Mouse (Mus musculus) midbrain, embryonic 15.5 days (tissue): ENCODE measurements at regions not wholly inside any gene's neighbourhood (a gene's known extent, or its start where the extent isn't known, plus 50 kb on each side); places are given as distances from the start of the nearest gene placed in this dataset.

Source experiments
- ATAC-seq: fragments of 200-750 bp; cut with Nextera tagmentation; replicated peaks from 2 replicates; pipeline ENCODE4 v1.8.0; 2017; ENCODE audit warnings: moderate TSS enrichment
- H3K27ac ChIP-seq: fragments of 300-500 bp; sonication (generic); 2 replicates; pipeline ENCODE4 v1.5.1; 2015; ENCODE audit warnings: mild to moderate bottlenecking, inconsistent platforms
- H3K27me3 ChIP-seq: fragments of 300-500 bp; sonication (generic); replicated peaks from 2 replicates; pipeline ENCODE4 v1.6.1; 2015; ENCODE audit warnings: inconsistent platforms
- H3K36me3 ChIP-seq: fragments of 300-500 bp; sonication (generic); replicated peaks from 2 replicates; pipeline ENCODE4 v1.6.1; 2015; ENCODE audit warnings: inconsistent platforms
- H3K4me1 ChIP-seq: fragments of 300-500 bp; sonication (generic); 2 replicates; pipeline ENCODE4 v1.6.1; 2015; ENCODE audit warnings: inconsistent platforms
- H3K4me2 ChIP-seq: fragments of 300-500 bp; sonication (generic); 2 replicates; pipeline ENCODE4 v1.6.1; 2015; ENCODE audit warnings: inconsistent platforms, mild to moderate bottlenecking, moderate library complexity
- H3K4me3 ChIP-seq: fragments of 300-500 bp; sonication (generic); 2 replicates; pipeline ENCODE4 v1.5.1; 2015; ENCODE audit warnings: mild to moderate bottlenecking, inconsistent platforms
- H3K9ac ChIP-seq: fragments of 300-500 bp; sonication (generic); 2 replicates; pipeline ENCODE4 v1.6.1; 2015; ENCODE audit warnings: mild to moderate bottlenecking, inconsistent platforms
- H3K9me3 ChIP-seq: fragments of 300-500 bp; sonication (generic); 2 replicates; pipeline ENCODE4 v1.6.1; 2016; ENCODE audit warnings: inconsistent platforms
- WGBS: fragments of 180-500 bp; shearing (Covaris S2); methylation state at CpG from one replicate; pipeline ENCODE4 v1.1.7; 2015; ENCODE audit warnings: mixed read lengths; 5-methylcytosine and 5-hydroxymethylcytosine counted together

DNA sequence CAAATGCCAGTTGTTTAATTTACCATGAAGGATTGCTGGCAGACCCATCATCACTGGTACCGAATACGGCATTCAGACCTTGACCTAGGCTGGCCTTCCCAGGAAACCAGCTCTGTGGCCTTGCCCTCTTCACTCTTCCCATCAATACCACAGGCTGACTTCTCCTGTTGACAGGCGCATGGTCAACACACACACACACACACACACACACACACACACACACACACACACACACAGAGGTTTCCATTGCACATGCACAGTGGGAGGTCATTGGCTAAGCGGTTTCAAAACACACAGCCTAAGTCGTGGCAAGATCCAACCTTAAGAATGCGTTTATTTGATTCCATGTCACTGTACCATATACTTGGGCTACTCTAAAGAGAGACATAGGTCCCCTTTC is 298.7 kb upstream of the Klf3 start:
- H3K27me3 ChIP-seq, result no peaks in the 10 kb centered on the region; the same call in 1 of the 2 replicates
- no peak overlapping the region for H3K4me3 ChIP-seq
- no peak overlapping the region for H3K4me2 ChIP-seq
- no peak overlapping the region for H3K9ac ChIP-seq
- 43% methylated on average over 6 of the region's 6 CpGs for WGBS
- no peak for ATAC-seq
- H3K9me3 ChIP-seq, result no peaks in the 10 kb centered on the region
- H3K36me3 ChIP-seq, result no peaks in the 10 kb centered on the region
- H3K4me1 ChIP-seq, result peaks cover 16% of the 10 kb centered on the region
- no peak overlapping the region for H3K27ac ChIP-seq

DNA sequence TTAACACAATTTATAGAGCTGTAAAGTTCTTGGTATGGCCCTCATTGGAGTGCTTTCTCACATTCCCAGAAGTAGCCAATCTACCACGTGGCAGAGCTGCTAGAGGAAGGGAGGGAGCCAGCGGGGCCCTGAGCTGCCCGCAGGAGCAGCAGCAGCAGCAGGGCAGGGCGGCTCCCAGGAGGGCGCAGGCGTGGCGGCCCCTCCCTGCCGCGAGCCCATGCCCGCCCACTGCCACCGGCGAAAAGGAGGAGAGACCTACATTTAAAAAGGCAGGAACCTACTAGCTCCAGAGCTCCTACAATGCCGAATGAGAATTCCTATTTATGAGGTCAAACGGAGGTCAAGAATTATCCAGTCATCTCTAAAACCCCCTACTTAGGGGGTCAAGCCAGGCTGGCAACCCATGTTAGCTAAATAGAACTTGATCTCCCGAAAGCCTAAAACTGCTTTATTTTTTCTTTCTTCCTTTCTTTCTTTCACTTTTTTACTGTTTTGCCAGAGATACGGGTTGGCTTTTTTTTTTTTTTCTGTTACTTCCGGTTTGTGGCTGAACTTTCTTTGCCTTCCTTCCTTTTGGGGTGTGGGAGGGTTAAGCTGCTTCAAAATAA is 297.9 kb upstream of the Klf3 start:
- H3K4me2 ChIP-seq, result peak overlapping the region; percentile 71
- H3K9ac ChIP-seq, result peak overlapping the region; percentile 14
- H3K9me3 ChIP-seq, result no peaks in the 10 kb centered on the region
- H3K36me3 ChIP-seq, result no peaks in the 10 kb centered on the region
- no peaks in the 10 kb centered on the region; the same call in 1 of the 2 replicates for H3K27me3 ChIP-seq
- no peak overlapping the region for H3K27ac ChIP-seq
- ATAC-seq, result peak; percentile 57
- H3K4me1 ChIP-seq, result peaks cover 16% of the 10 kb centered on the region
- 1% methylated on average over 17 of the region's 17 CpGs for WGBS
- peak overlapping the region; percentile 37 for H3K4me3 ChIP-seq

- 3% methylated on average over 15 of the region's 15 CpGs for WGBS
- H3K4me3 ChIP-seq, result peak overlapping the region; percentile 37
- H3K9me3 ChIP-seq, result no peaks in the 10 kb centered on the region
- H3K9ac ChIP-seq, result peak overlapping the region; percentile 15; the same call in 1 of the 2 replicates
- peaks cover 16% of the 10 kb centered on the region for H3K4me1 ChIP-seq
- H3K36me3 ChIP-seq, result no peaks in the 10 kb centered on the region
- H3K27me3 ChIP-seq, result no peaks in the 10 kb centered on the region; the same call in 1 of the 2 replicates
- H3K4me2 ChIP-seq, result peak overlapping the region; percentile 71
- H3K27ac ChIP-seq, result no peak overlapping the region
- peak; percentile 77 for ATAC-seq
Measured at GRCm38 (mm10) chr5:64505835-64506600, 297.2 kb upstream of the Klf3 start.

GRCm38 (mm10) chr5:64508565-64508964 is 294.6 kb upstream of the Klf3 start:
- H3K27me3 ChIP-seq, result no peaks in the 10 kb centered on the region; the same call in 1 of the 2 replicates

GRCm38 (mm10) chr5:64513155-64513945 is 289.8 kb upstream of the Klf3 start:
- H3K4me3 ChIP-seq, result no peak overlapping the region
- H3K9ac ChIP-seq, result no peak overlapping the region
- ATAC-seq, result no peak
- no peaks in the 10 kb centered on the region for H3K36me3 ChIP-seq
- H3K4me1 ChIP-seq, result no peaks in the 10 kb centered on the region
- H3K27me3 ChIP-seq, result no peaks in the 10 kb centered on the region
- H3K4me2 ChIP-seq, result no peak overlapping the region
- H3K27ac ChIP-seq, result no peak overlapping the region
- no peaks in the 10 kb centered on the region for H3K9me3 ChIP-seq
- WGBS, result 80% methylated on average over 20 of the region's 20 CpGs

More at GRCm38 (mm10) chr5:64508565-64508964, 294.6 kb upstream of the Klf3 start:
- no peaks in the 10 kb centered on the region for H3K9me3 ChIP-seq
- WGBS, result 82% methylated on average over 2 of the region's 2 CpGs
- no peak overlapping the region for H3K4me3 ChIP-seq
- no peak for ATAC-seq
- no peak overlapping the region for H3K9ac ChIP-seq
- no peaks in the 10 kb centered on the region for H3K36me3 ChIP-seq
- H3K4me2 ChIP-seq, result no peak overlapping the region
- H3K27ac ChIP-seq, result no peak overlapping the region
- peaks cover 16% of the 10 kb centered on the region for H3K4me1 ChIP-seq

GRCm38 (mm10) chr5:64516115-64516665 is 287.0 kb upstream of the Klf3 start:
- H3K27me3 ChIP-seq, result no peaks in the 10 kb centered on the region
- no peak overlapping the region for H3K27ac ChIP-seq
- H3K4me1 ChIP-seq, result no peaks in the 10 kb centered on the region
- H3K9me3 ChIP-seq, result no peaks in the 10 kb centered on the region
- no peak overlapping the region for H3K4me3 ChIP-seq
- 91% methylated on average over 13 of the region's 13 CpGs for WGBS
- no peak overlapping the region for H3K9ac ChIP-seq
- no peak for ATAC-seq
- no peak overlapping the region for H3K4me2 ChIP-seq
- no peaks in the 10 kb centered on the region for H3K36me3 ChIP-seq

DNA sequence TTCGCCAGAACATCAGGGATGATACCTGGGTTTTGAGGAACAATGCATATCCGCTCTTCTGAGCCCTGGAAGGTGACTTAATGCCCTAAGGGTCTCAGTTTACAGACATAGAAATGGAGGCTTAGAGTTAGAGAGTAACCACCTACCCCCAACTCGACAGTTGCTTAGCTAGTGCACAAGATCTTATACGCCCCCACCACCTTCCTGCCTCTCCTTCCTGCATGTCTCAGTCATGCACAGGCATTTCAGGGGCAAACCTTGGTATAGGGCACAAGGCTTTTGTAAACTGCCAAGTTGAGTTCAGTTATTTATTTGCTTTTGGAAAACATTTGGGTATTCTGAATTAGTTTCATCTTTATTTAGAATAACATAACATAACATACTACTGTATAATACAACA is 285.9 kb upstream of the Klf3 start:
- H3K4me2 ChIP-seq, result no peak overlapping the region
- no peaks in the 10 kb centered on the region for H3K4me1 ChIP-seq
- no peak overlapping the region for H3K9ac ChIP-seq
- no peak overlapping the region for H3K4me3 ChIP-seq
- no peaks in the 10 kb centered on the region for H3K36me3 ChIP-seq
- H3K9me3 ChIP-seq, result no peaks in the 10 kb centered on the region
- H3K27me3 ChIP-seq, result no peaks in the 10 kb centered on the region
- ATAC-seq, result no peak
- no peak overlapping the region for H3K27ac ChIP-seq
- WGBS, result 85% methylated on average over 4 of the region's 4 CpGs

DNA sequence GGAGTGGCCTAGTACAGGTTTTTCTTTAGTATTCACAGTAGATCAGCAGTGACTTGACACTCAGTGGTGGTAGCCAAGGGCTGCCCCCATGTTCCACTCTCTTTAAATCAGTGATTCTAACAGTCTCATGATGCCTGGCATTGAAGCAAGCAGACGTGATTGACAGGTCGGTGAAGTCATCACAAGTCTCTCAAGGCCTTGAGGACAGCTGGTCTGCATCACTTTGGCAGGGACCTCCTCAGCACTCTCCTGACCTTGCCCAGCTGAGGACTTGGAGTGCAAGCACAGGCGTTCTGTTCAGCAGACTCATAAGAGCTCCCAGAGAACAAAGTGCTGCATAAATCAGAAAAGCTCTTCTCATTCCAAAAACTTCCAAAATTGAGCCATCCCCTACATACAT is 285.4 kb upstream of the Klf3 start:
- 63% methylated on average over 3 of the region's 3 CpGs for WGBS
- Histone ChIP-seq H3K9me3 (no peaks in the 10 kb centered on the region), H3K4me3 (no peak overlapping the region), H3K36me3 (no peaks in the 10 kb centered on the region), H3K27ac (no peak overlapping the region), H3K4me2 (no peak overlapping the region), H3K4me1 (no peaks in the 10 kb centered on the region), H3K9ac (no peak overlapping the region), H3K27me3 (no peaks in the 10 kb centered on the region)
- no peak for ATAC-seq

DNA sequence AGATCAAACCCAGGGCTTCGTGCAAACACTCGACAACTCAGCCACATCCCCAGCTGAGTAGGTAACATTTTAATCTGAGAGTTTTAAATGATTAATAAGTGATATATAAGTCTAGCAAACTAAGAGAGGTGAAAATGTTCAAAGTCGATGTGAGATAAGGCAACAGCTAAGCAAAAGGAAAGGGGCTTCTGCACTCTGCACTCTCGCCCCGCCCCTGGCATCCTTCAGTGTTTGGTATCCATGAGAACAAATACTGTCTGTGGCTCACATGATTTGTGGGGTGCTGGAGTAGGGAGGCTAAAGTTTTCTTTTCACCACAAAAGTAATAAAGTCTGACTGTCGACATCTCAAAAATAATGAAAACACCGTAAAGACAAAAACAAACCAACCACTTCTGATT is 284.2 kb upstream of the Klf3 start:
- H3K4me2 ChIP-seq, result no peak overlapping the region
- WGBS, result 89% methylated on average over 7 of the region's 7 CpGs
- no peaks in the 10 kb centered on the region for H3K27me3 ChIP-seq
- H3K9ac ChIP-seq, result no peak overlapping the region
- no peaks in the 10 kb centered on the region for H3K9me3 ChIP-seq
- no peaks in the 10 kb centered on the region for H3K4me1 ChIP-seq
- no peak overlapping the region for H3K4me3 ChIP-seq
- no peak for ATAC-seq
- H3K36me3 ChIP-seq, result no peaks in the 10 kb centered on the region
- no peak overlapping the region for H3K27ac ChIP-seq

DNA sequence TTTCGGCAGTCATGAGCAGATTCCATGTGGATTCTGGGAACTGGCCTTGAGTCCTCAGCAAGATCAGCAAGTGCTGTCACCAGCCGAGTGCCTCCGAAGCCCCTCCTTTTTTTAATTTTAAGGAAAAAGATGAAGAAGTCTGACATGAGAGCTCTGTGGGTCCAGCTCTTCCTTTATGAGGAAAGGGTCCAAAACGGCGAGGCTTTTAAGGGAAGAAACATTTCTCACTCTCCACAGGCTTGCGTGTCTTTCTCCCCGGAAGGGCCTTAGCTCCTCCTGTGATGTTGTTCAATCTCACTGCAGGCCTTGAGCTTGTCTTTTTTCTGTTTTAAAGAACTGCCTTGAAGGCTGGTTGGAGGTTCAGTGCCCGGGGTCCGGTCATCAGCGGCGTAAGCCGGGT is 283.5 kb upstream of the Klf3 start:
- Histone ChIP-seq H3K9me3 (no peaks in the 10 kb centered on the region), H3K4me3 (no peak overlapping the region), H3K36me3 (no peaks in the 10 kb centered on the region), H3K27ac (no peak overlapping the region), H3K9ac (no peak overlapping the region), H3K27me3 (no peaks in the 10 kb centered on the region), H3K4me1 (no peaks in the 10 kb centered on the region), H3K4me2 (no peak overlapping the region)
- no peak for ATAC-seq
- WGBS, result 86% methylated on average over 12 of the region's 12 CpGs

GRCm38 (mm10) chr5:64521401-64521800 is 281.8 kb upstream of the Klf3 start:
- no peak overlapping the region for H3K9ac ChIP-seq
- H3K27ac ChIP-seq, result no peak overlapping the region
- H3K4me2 ChIP-seq, result no peak overlapping the region
- WGBS, result 76% methylated on average over 6 of the region's 6 CpGs
- no peaks in the 10 kb centered on the region for H3K36me3 ChIP-seq
- H3K4me3 ChIP-seq, result no peak overlapping the region
- H3K9me3 ChIP-seq, result no peaks in the 10 kb centered on the region
- H3K27me3 ChIP-seq, result no peaks in the 10 kb centered on the region
- no peak for ATAC-seq
- no peaks in the 10 kb centered on the region for H3K4me1 ChIP-seq

DNA sequence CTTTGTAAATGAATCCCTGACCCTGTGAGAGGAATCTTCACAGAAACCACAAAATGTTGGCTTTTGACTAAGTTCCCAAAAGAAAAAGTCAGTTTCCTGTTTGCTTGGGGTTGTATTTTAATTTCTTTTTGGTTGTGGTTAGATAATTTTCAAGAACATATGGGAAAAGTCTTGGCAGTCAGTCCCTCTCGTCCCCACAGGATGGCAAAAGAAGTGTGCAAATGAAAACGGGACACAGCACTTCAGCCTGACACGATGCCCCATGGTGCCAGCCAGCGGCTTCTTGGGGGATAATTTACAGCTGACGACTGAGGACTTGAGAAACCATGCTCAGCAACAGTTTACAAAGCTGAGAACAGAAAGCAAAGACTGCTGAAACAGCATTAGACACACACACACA is 281.2 kb upstream of the Klf3 start:
- WGBS, result 45% methylated on average over 5 of the region's 5 CpGs
- no peak for ATAC-seq

More for the DNA sequence above, 281.2 kb upstream of the Klf3 start:
- Histone ChIP-seq H3K4me2 (no peak overlapping the region), H3K9me3 (no peaks in the 10 kb centered on the region), H3K4me1 (no peaks in the 10 kb centered on the region), H3K27ac (no peak overlapping the region), H3K4me3 (no peak overlapping the region), H3K27me3 (no peaks in the 10 kb centered on the region), H3K9ac (no peak overlapping the region), H3K36me3 (no peaks in the 10 kb centered on the region)
